Mouse (Mus musculus) intestine, embryonic 15.5 days (tissue): ENCODE results near the gene Gm10203. TPM values are rescaled to one million over a fixed set of nuclear protein-coding genes. Genes with fewer than 3 reads are reported as not detected.
"Not testable (repeated sequence)": the region's sequence is repeated elsewhere in the genome, so short reads cannot be mapped to it uniquely, and the experiment has no call there.

ENCODE experiments used
- ATAC-seq: fragments of 200-750 bp; cut with Nextera tagmentation; 2 replicates; pipeline ENCODE4 v1.8.0; 2017; ENCODE audit warnings: moderate TSS enrichment, moderate library complexity
- H3K27ac ChIP-seq: fragments of 300-500 bp; sonication (generic); 2 replicates; pipeline ENCODE4 v1.5.1; 2015; ENCODE audit warnings: mild to moderate bottlenecking, inconsistent platforms
- H3K27me3 ChIP-seq: fragments of 300-500 bp; sonication (generic); replicated peaks from 2 replicates; pipeline ENCODE4 v1.6.1; 2015; ENCODE audit warnings: inconsistent platforms
- H3K36me3 ChIP-seq: fragments of 300-500 bp; sonication (generic); 2 replicates; pipeline ENCODE4 v1.6.1; 2015; ENCODE audit warnings: inconsistent platforms
- H3K4me1 ChIP-seq: fragments of 300-500 bp; sonication (generic); replicated peaks from 2 replicates; pipeline ENCODE4 v1.6.1; 2015; ENCODE audit warnings: inconsistent platforms
- H3K4me2 ChIP-seq: fragments of 300-500 bp; sonication (generic); replicated peaks from 2 replicates; pipeline ENCODE4 v1.6.1; 2015; ENCODE audit warnings: mild to moderate bottlenecking, inconsistent platforms
- H3K4me3 ChIP-seq: fragments of 300-500 bp; sonication (generic); replicated peaks from 2 replicates; pipeline ENCODE4 v1.5.1; 2015; ENCODE audit warnings: inconsistent platforms
- H3K9ac ChIP-seq: fragments of 300-500 bp; sonication (generic); 2 replicates; pipeline ENCODE4 v1.6.1; 2015; ENCODE audit warnings: inconsistent platforms
- H3K9me3 ChIP-seq: fragments of 300-500 bp; sonication (generic); 2 replicates; pipeline ENCODE4 v1.6.1; 2016; ENCODE audit warnings: inconsistent platforms
- WGBS: fragments of 180-500 bp; shearing (Covaris S2); methylation state at CpG from one replicate; pipeline ENCODE4 v1.1.7; 2015; 5-methylcytosine and 5-hydroxymethylcytosine counted together
- polyA plus RNA-seq: library from polyadenylated mRNA; unstranded; fragments of >200 nt; fragmentation: Nextera tagmentation; extraction: Ambion mirVana; gene quantifications from 2 replicates; pipeline ENCODE4 v1.2.1, GENCODE M21; 2015

Gm10203 gene
- polyA plus RNA-seq, 1 experiment from 2014 or later, result not detected

GRCm38 (mm10) chr6:149169965-149170364 lies 40.0 kb downstream of the Gm10203 start:
- H3K36me3 ChIP-seq, result peaks cover 16% of the 10 kb centered on the region
- WGBS, result 95% methylated on average over 4 of the region's 4 CpGs
- not testable (repeated sequence) for H3K27ac ChIP-seq, ATAC-seq, H3K4me2 ChIP-seq, H3K9ac ChIP-seq, H3K27me3 ChIP-seq, H3K9me3 ChIP-seq, H3K4me3 ChIP-seq, H3K4me1 ChIP-seq

- peak; percentile 63; the same call in 1 of the 2 replicates for ATAC-seq
- H3K4me3 ChIP-seq, result no peak overlapping the region
- WGBS, result 41% methylated on average over 4 of the region's 4 CpGs
- H3K4me1 ChIP-seq, result 0 out of 2 replicates have a peak, but pooled peaks cover 2% of the 10 kb centered on the region
- H3K36me3 ChIP-seq, result peaks cover 23% of the 10 kb centered on the region
- no peaks in the 10 kb centered on the region for H3K9me3 ChIP-seq
- H3K27me3 ChIP-seq, result no peaks in the 10 kb centered on the region
- no peak overlapping the region for H3K4me2 ChIP-seq
- H3K27ac ChIP-seq, result peak overlapping the region; percentile 13
- H3K9ac ChIP-seq, result no peak overlapping the region
Observed at GRCm38 (mm10) chr6:149173831-149174625, 44.1 kb downstream of the Gm10203 start.

- no peaks in the 10 kb centered on the region for H3K9me3 ChIP-seq
- ATAC-seq, result no peak
- 0 out of 2 replicates have a peak overlapping the region, but pooled peaks have one; percentile 13 for H3K27ac ChIP-seq
- 90% methylated on average over 3 of the region's 3 CpGs for WGBS
- no peak overlapping the region for H3K9ac ChIP-seq
- no peak overlapping the region for H3K4me2 ChIP-seq
- H3K4me3 ChIP-seq, result no peak overlapping the region
- 0 out of 2 replicates have a peak, but pooled peaks cover 2% of the 10 kb centered on the region for H3K4me1 ChIP-seq
- peaks cover 29% of the 10 kb centered on the region for H3K36me3 ChIP-seq
- H3K27me3 ChIP-seq, result no peaks in the 10 kb centered on the region
Observed at GRCm38 (mm10) chr6:149174932-149175570, 45.1 kb downstream of the Gm10203 start.

- H3K4me1 ChIP-seq, result 0 out of 2 replicates have a peak, but pooled peaks cover 2% of the 10 kb centered on the region
- ATAC-seq, result no peak
- H3K9me3 ChIP-seq, result no peaks in the 10 kb centered on the region; the same call in 1 of the 2 replicates
- H3K4me2 ChIP-seq, result no peak overlapping the region
- H3K27me3 ChIP-seq, result no peaks in the 10 kb centered on the region
- H3K9ac ChIP-seq, result no peak overlapping the region
- H3K36me3 ChIP-seq, result peaks cover 47% of the 10 kb centered on the region
- H3K27ac ChIP-seq, result no peak overlapping the region
- no peak overlapping the region for H3K4me3 ChIP-seq
Observed at GRCm38 (mm10) chr6:149179064-149179463, 49.1 kb downstream of the Gm10203 start.

Other genes with a start within 250 kb of the Gm10203 start
- 13.9 and 14.4 TPM in 2 replicates for gene Caprin2, start 233.9 kb upstream of the Gm10203 start, polyA plus RNA-seq
- gene Sinhcaf, start 183.7 kb upstream of the Gm10203 start, polyA plus RNA-seq, result 96.9 and 106 TPM in 2 replicates
- gene Dennd5b, start 28.5 kb upstream of the Gm10203 start, polyA plus RNA-seq, result 9.0 and 9.7 TPM in 2 replicates
- 17.0 and 17.6 TPM in 2 replicates for gene Etfbkmt, start 9.7 kb downstream of the Gm10203 start, polyA plus RNA-seq
- gene Amn1, start 58.5 kb downstream of the Gm10203 start, polyA plus RNA-seq, result 23.3 and 25.5 TPM in 2 replicates
- gene Resf1, start 179.2 kb downstream of the Gm10203 start, polyA plus RNA-seq, result 33.9 and 39.5 TPM in 2 replicates